ENCODE assay signal across 31 mouse cellular contexts in the genomic region with DNA sequence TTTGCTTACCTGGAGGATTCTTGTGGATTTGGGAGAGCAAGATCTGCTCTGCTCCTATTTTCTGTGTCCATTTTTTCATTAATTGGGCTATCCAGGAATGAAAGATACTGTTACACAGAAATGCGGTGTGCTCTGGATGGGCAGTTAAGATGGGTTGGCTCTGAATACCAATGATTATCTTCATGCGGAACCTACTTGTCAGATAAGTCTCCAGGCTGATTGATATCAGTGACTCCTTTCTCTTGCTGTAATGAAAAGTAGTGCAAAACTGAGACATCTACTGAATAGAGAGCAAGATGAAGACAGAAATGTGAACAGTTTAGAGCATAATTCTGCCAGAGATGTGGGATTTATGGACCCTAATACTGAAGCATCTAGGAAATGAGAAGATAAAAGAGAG. TPM values are rescaled to one million over a fixed set of nuclear protein-coding genes. Genes with fewer than 3 reads are reported as not detected.
A peak's percentile ranks its signal among the peaks of the same experiment; 100 is the strongest.
DNase-seq lines count a peak whose midpoint lies in the region; ATAC-seq and TF ChIP-seq lines count a peak whose summit lies in the region.
"Had no signal": no experiment of that assay in that cellular context is flagged by ENCODE, and none has a peak within 500 bp of the region (broad histone marks: within the 10 kb centered on the region; RNA-seq: fewer than 3 reads in every experiment).

Gene Ms4a2, minus strand, starts transcription at position 169 of the 400 bp plus-strand sequence.

- TF ChIP-seq POLR2A in MEL (IDR thresholded peaks at IDR 0.05; ENCODE audit: control insufficient read depth in 1 of 2, insufficient read depth in 1 of 2, low read depth in 1 of 2, low read length in 2 of 2, poor library complexity in 1 of 2), result no peak

- no peak within 1 kb of the TSS for H3K4me2 ChIP-seq in midbrain, embryonic 11.5 days
- H3K4me2 ChIP-seq: embryonic facial prominence, embryonic 13.5 days; heart, embryonic 13.5 days; hindbrain, embryonic 12.5 days; hindbrain, embryonic 15.5 days had no signal

- TF ChIP-seq CTCF in MEL (IDR thresholded peaks at IDR 0.05 in 2 of 3, conservative IDR thresholded peaks at IDR 0.05 in 1 of 3; ENCODE audit: control insufficient read depth in 1 of 3, insufficient read depth in 1 of 3, low read depth in 2 of 3, low read length in 3 of 3, poor library complexity in 1 of 3, severe bottlenecking in 1 of 3), result no peak
- TF ChIP-seq CTCF in Patski (IDR thresholded peaks at IDR 0.05), result no peak

- peaks cover 14 to 21% of the 10 kb centered on the region in 2 experiments for H3K4me1 ChIP-seq in MEL (ENCODE audit: control insufficient read depth in 1 of 2, insufficient read depth in 2 of 2, low read length in 2 of 2)
- no peaks in the 10 kb centered on the region for H3K4me1 ChIP-seq in midbrain, embryonic 11.5 days (ENCODE audit: control insufficient read depth, insufficient read depth, low read length)
- H3K4me1 ChIP-seq: embryonic facial prominence, embryonic 10.5 days; embryonic facial prominence, embryonic 13.5 days; heart, embryonic 10.5 days; heart, embryonic 13.5 days; hindbrain, embryonic 12.5 days; hindbrain, embryonic 15.5 days had no signal

- intact Hi-C loops in heart, postnatal 25 days (cut with DNase I), result no loop called here

- H3K9me3 ChIP-seq in MEL (replicated peaks; ENCODE audit: insufficient read depth, low read length), result no peaks in the 10 kb centered on the region
- no peaks in the 10 kb centered on the region for H3K9me3 ChIP-seq in midbrain, embryonic 11.5 days (ENCODE audit: control insufficient read depth, low read length)
- H3K9me3 ChIP-seq: embryonic facial prominence, embryonic 10.5 days; embryonic facial prominence, embryonic 13.5 days; heart, embryonic 10.5 days; heart, embryonic 13.5 days; hindbrain, embryonic 12.5 days; hindbrain, embryonic 15.5 days had no signal

- no peak within 1 kb of the TSS for H3K9ac ChIP-seq in MEL (ENCODE audit: control insufficient read depth, low read depth, low read length, poor library complexity, severe bottlenecking)
- H3K9ac ChIP-seq in midbrain, embryonic 11.5 days (ENCODE audit: low read length), result no peak within 1 kb of the TSS
- H3K9ac ChIP-seq: embryonic facial prominence, embryonic 13.5 days; forebrain, postnatal 0 days; heart, embryonic 13.5 days; hindbrain, embryonic 12.5 days; hindbrain, embryonic 15.5 days had no signal

- H3K4me3 ChIP-seq in MEL (ENCODE audit: control insufficient read depth in 1 of 2, insufficient read depth in 1 of 2, low read depth in 2 of 2, low read length in 2 of 2), result no peak within 1 kb of the TSS
- H3K4me3 ChIP-seq in midbrain, embryonic 11.5 days (ENCODE audit: low read depth, low read length), result no peak within 1 kb of the TSS
- H3K4me3 ChIP-seq: embryonic facial prominence, embryonic 10.5 days; embryonic facial prominence, embryonic 13.5 days; gastrocnemius, adult 2 months; heart, adult 2 months; heart, embryonic 10.5 days; heart, embryonic 13.5 days; hindbrain, embryonic 12.5 days; hindbrain, embryonic 15.5 days had no signal

- CTCF ChIA-PET in Patski (lab: Charles Lee), result interaction anchor here (1.3 to 1.7 kb wide), 3 partner anchors 9 to 144 kb away, joined by 3 to 4 read pairs (median 3); no protein-coding TSS in a partner anchor

- WGBS in midbrain, embryonic 11.5 days, result 86% methylated on average over 2 of the region's 2 CpGs

- peak; percentile 27 for ATAC-seq in Patski
- ATAC-seq in erythroid progenitor cell, adult 5-6 weeks (replicated peaks; ENCODE audit: low FRiP score, poor library complexity, severe bottlenecking), result no peak
- no peak for ATAC-seq in megakaryocyte progenitor cell, adult 5-6 weeks (replicated peaks; ENCODE audit: poor library complexity)
- no peak for ATAC-seq in midbrain, embryonic 11.5 days (ENCODE audit: low FRiP score)
- ATAC-seq: CD4-positive, CD25-positive, alpha-beta regulatory T cell, adult 4 months; forebrain, embryonic 14.5 days; forebrain, postnatal 0 days had no signal

- POLR2A ChIA-PET in Patski (lab: Charles Lee), result no interaction called here

- no peak for DNase-seq in MEL (ENCODE audit: low read depth, low spot score)
- DNase-seq in Patski (ENCODE audit: low read depth, low spot score), result no peak
- DNase-seq in heart, postnatal 25 days (ENCODE audit: low spot score), result no peak
- no peak for DNase-seq in midbrain, embryonic 11.5 days (ENCODE audit: low spot score, missing footprints)
- no peak for DNase-seq in spleen, adult 12 weeks (ENCODE audit: low spot score)
- DNase-seq: adrenal gland, postnatal 10 days; adrenal gland, postnatal 36 days; cerebellum, adult 18-20 months; cerebellum, adult 9-11 months; cerebellum, postnatal 25 days; embryo, embryonic 11 days; forebrain, postnatal 0 days; gastrocnemius, adult 2 months; gastrocnemius, postnatal 25 days; heart, adult 2 months; heart, postnatal 14 days had no signal

- H3K36me3 ChIP-seq in MEL (ENCODE audit: control insufficient read depth in 1 of 2, insufficient read depth in 2 of 2, low read length in 2 of 2), result peaks cover 0 to 34% of the 10 kb centered on the region in 2 experiments; a peak in 2 of 4 replicates
- H3K36me3 ChIP-seq in midbrain, embryonic 11.5 days (ENCODE audit: control insufficient read depth, insufficient read depth, low read length), result no peaks in the 10 kb centered on the region
- H3K36me3 ChIP-seq: embryonic facial prominence, embryonic 10.5 days; embryonic facial prominence, embryonic 13.5 days; heart, embryonic 10.5 days; heart, embryonic 13.5 days; hindbrain, embryonic 12.5 days; hindbrain, embryonic 15.5 days had no signal

- no peak for TF ChIP-seq RAD21 in MEL (IDR thresholded peaks at IDR 0.05; ENCODE audit: low read depth, low read length)

- peak in 1 of 2 experiments; percentile 18; a peak in 1 of 4 replicates for TF ChIP-seq EP300 in MEL (IDR thresholded peaks at IDR 0.05; ENCODE audit: low read depth in 1 of 2, low read length in 2 of 2)

- no peak within 1 kb of the TSS for H3K27ac ChIP-seq in MEL (ENCODE audit: control insufficient read depth, low read depth, low read length)
- no peak within 1 kb of the TSS for H3K27ac ChIP-seq in midbrain, embryonic 11.5 days (ENCODE audit: low read depth, low read length)
- H3K27ac ChIP-seq: embryonic facial prominence, embryonic 10.5 days; embryonic facial prominence, embryonic 13.5 days; gastrocnemius, adult 2 months; heart, adult 2 months; heart, embryonic 10.5 days; heart, embryonic 13.5 days; hindbrain, embryonic 12.5 days; hindbrain, embryonic 15.5 days had no signal

- H3K27me3 ChIP-seq in MEL (ENCODE audit: control insufficient read depth in 1 of 2, insufficient read depth in 2 of 2, low read length in 2 of 2), result no peaks in the 10 kb centered on the region
- no peaks in the 10 kb centered on the region for H3K27me3 ChIP-seq in Patski
- no peaks in the 10 kb centered on the region for H3K27me3 ChIP-seq in midbrain, embryonic 11.5 days (ENCODE audit: control insufficient read depth, insufficient read depth, low read length)
- H3K27me3 ChIP-seq: embryonic facial prominence, embryonic 13.5 days; heart, embryonic 13.5 days; hindbrain, embryonic 12.5 days; hindbrain, embryonic 15.5 days had no signal

- H3K79me2 ChIP-seq in MEL (ENCODE audit: control insufficient read depth, insufficient read depth, low read length, poor library complexity), result no peaks in the 10 kb centered on the region

- in situ Hi-C loops in Patski (cut with MboI; ENCODE audit: low pct_unique_long_range_greater_than_20kb), result no loop called here

TF ChIP-seq in MEL, 35 proteins besides CTCF, POLR2A, EP300 and RAD21:
- TF ChIP-seq GATA1 (IDR thresholded peaks at IDR 0.05; ENCODE audit: low read depth, low read length), result peak; percentile 65
- no peak for TF ChIP-seq ELF1 (IDR thresholded peaks at IDR 0.05; ENCODE audit: low read depth, low read length)

RNA-seq across cellular contexts. Expression of gene Ms4a2, which starts in this region (rescaled TPM):
- total RNA-seq in MEL (2012; rRNA removed), result 1.5 and 3.1 TPM in 2 replicates
- under 1 TPM in 1 of 2 experiments, not detected in 1; 0.32 TPM for polyA plus RNA-seq in MEL (2012; ENCODE audit: insufficient read depth in 1 of 2, insufficient read length in 2 of 2, low read depth in 1 of 2, low replicate concordance in 2 of 2, missing spikeins in 1 of 2)
- polyA plus RNA-seq in Patski (2021), result 89.6 TPM
- total RNA-seq in erythroid progenitor cell, adult 5-6 weeks (2015; ENCODE audit: low replicate concordance), result 13.3 and 21.4 TPM in 2 replicates
- total RNA-seq in erythroid progenitor cell, adult 5-6 weeks (2017; ENCODE audit: low replicate concordance), result 6.8 and 12.9 TPM in 2 replicates
- 18.2 and 21.8 TPM in 2 replicates for total RNA-seq in megakaryocyte progenitor cell, adult 5-6 weeks (2015)
- 17.5 and 20.2 TPM in 2 replicates for total RNA-seq in megakaryocyte progenitor cell, adult 5-6 weeks (2017)
- total RNA-seq in heart, postnatal 25 days (2021), result under 1 TPM in 1 of 2 experiments, not detected in 1; 0.20 TPM
- not detected in 2 replicates for polyA plus RNA-seq in midbrain, embryonic 11.5 days (2014; fragmentation: Nextera tagmentation; extraction: Ambion mirVana)
- total RNA-seq: adrenal gland, adult 18-20 months; adrenal gland, postnatal 36 days; forebrain, postnatal 0 days; heart, postnatal 14 days had no signal
- polyA plus RNA-seq: C2C12; CD4-positive, CD25-positive, alpha-beta regulatory T cell, adult 4 months; embryonic facial prominence, embryonic 10.5 days; forebrain, embryonic 11.5 days; forebrain, embryonic 14.5 days; forebrain, postnatal 0 days; frontal cortex, adult 2 months; gonadal fat pad, adult 2 months; heart, embryonic 13.5 days; hindbrain, embryonic 12.5 days had no signal

Comparison
In these comparisons a context has a peak if more than half of its experiments do, and no peak if none do; other contexts are left out.
1. RNA of gene Ms4a2 (polyA plus RNA-seq): 89.6 TPM in Patski (single experiment); 0.32 TPM in MEL and not detected in midbrain, embryonic 11.5 days; every median in the first group is over 10 times any median in the second.